Mouse (Mus musculus): ENCODE data around the gene Gtf2a2. TPM values are rescaled to one million over a fixed set of nuclear protein-coding genes. Genes with fewer than 3 reads are reported as not detected.

Gene Gtf2a2
- polyA plus RNA-seq, 1 experiment from 2014 or later, result 149 TPM

DNA sequence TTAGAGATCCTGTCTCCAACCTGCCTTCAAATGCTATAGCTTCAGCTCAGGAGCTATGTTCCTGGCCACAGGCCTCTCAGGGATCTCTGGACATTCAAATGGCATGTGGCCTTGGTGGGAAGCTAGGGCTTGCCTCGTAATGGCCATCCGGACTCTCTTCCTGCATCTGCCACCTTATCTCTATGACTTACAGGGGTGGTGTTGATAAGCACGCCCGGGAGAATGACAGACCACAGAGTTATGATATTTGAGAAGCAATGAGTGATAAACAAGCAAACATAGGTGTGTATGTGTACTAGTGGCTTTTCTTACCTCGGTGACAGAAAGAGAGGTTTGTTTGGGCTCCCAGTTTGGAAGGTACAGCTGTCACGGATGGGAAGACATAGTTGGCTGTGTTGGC, 33.9 kb downstream of the Gtf2a2 start:
- Histone ChIP-seq H3K4me3 (ENCODE audit: low read depth, low read length) (no peak overlapping the region), H3K4me2 (ENCODE audit: low read depth, low read length) (no peak overlapping the region), H3K27me3 (ENCODE audit: insufficient read depth, low read length) (peaks cover 8% of the 10 kb centered on the region; the same call in 1 of the 2 replicates), H3K9me3 (ENCODE audit: low read length) (no peaks in the 10 kb centered on the region), H3K27ac (ENCODE audit: low read depth) (no peak overlapping the region), H3K4me1 (ENCODE audit: insufficient read depth) (peaks cover 5% of the 10 kb centered on the region), H3K36me3 (replicated peaks; ENCODE audit: insufficient read depth, low read length) (no peaks in the 10 kb centered on the region), H3K9ac (replicated peaks) (no peak overlapping the region)
- TF ChIP-seq CTCF (IDR thresholded peaks at IDR 0.05; ENCODE audit: low read depth) (no peak), EP300 (IDR thresholded peaks at IDR 0.05; ENCODE audit: low read depth) (0 out of 2 replicates have a peak, but pooled peaks have one; percentile 13)
- no peak for DNase-seq
- ATAC-seq, result no peak
- WGBS (ENCODE audit: insufficient replicate concordance), result 46% methylated on average over 6 of the region's 6 CpGs

DNA sequence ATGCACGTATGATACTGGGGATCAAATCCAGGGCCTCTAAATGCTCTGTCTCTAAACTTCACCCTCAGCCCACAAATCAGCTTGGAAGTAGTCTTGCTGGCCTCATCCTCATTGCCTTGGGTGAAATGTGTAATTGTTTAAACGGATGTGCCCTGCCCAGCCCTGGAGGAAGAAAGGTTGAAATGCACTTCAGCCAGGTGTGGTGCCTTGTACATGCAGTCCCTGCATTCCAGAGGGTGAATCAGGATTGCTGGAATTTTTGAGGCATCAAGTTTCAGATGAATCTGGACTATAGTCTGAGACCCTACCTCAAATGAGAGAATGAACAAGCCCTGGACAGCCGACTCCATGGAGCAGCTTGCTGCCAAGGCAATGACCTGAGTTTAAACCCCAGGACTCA, 35.5 kb downstream of the Gtf2a2 start:
- TF ChIP-seq CTCF (IDR thresholded peaks at IDR 0.05; ENCODE audit: low read depth), result no peak
- no peak for TF ChIP-seq EP300 (IDR thresholded peaks at IDR 0.05; ENCODE audit: low read depth)
- no peak overlapping the region for H3K9ac ChIP-seq (replicated peaks)
- peaks cover 5% of the 10 kb centered on the region for H3K4me1 ChIP-seq (ENCODE audit: insufficient read depth)
- no peak overlapping the region for H3K27ac ChIP-seq (ENCODE audit: low read depth)
- H3K9me3 ChIP-seq (ENCODE audit: low read length), result no peaks in the 10 kb centered on the region
- no peak overlapping the region for H3K4me2 ChIP-seq (ENCODE audit: low read depth, low read length)
- H3K4me3 ChIP-seq (ENCODE audit: low read depth, low read length), result no peak overlapping the region
- peaks cover 8% of the 10 kb centered on the region; the same call in 1 of the 2 replicates for H3K27me3 ChIP-seq (ENCODE audit: insufficient read depth, low read length)
- 66% methylated on average over 3 of the region's 3 CpGs for WGBS (ENCODE audit: insufficient replicate concordance)
- DNase-seq, result no peak
- no peak for ATAC-seq
- H3K36me3 ChIP-seq (replicated peaks; ENCODE audit: insufficient read depth, low read length), result no peaks in the 10 kb centered on the region

DNA sequence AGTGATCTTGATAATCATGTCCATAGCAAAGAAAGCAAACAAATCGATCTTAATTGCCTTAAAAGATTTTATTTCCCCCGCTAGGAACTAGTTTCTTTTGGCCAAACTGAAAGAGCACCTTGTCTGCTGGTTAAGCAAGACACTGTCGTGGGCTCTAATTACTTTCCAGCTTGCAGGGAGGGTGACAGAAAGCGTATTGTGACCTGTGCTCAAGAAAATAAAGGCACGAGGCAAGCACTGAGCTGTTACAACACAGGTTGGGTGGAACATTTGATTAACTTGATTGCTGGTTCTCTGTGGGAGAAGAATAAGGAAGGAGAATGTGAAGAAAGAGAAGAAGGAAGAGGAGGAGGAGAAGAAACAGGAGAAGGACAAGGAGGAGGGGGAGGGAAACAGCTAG, 35.9 kb downstream of the Gtf2a2 start:
- Histone ChIP-seq H3K9me3 (ENCODE audit: low read length) (no peaks in the 10 kb centered on the region), H3K9ac (replicated peaks) (no peak overlapping the region), H3K4me3 (ENCODE audit: low read depth, low read length) (no peak overlapping the region), H3K4me2 (ENCODE audit: low read depth, low read length) (no peak overlapping the region), H3K27me3 (ENCODE audit: insufficient read depth, low read length) (peaks cover 8% of the 10 kb centered on the region; the same call in 1 of the 2 replicates), H3K36me3 (replicated peaks; ENCODE audit: insufficient read depth, low read length) (no peaks in the 10 kb centered on the region), H3K4me1 (ENCODE audit: insufficient read depth) (peaks cover 5% of the 10 kb centered on the region), H3K27ac (ENCODE audit: low read depth) (no peak overlapping the region)
- TF ChIP-seq CTCF (IDR thresholded peaks at IDR 0.05; ENCODE audit: low read depth) (no peak), EP300 (IDR thresholded peaks at IDR 0.05; ENCODE audit: low read depth) (no peak)
- WGBS (ENCODE audit: insufficient replicate concordance), result 58% methylated on average over 5 of the region's 5 CpGs
- DNase-seq, result no peak
- ATAC-seq, result no peak

DNA sequence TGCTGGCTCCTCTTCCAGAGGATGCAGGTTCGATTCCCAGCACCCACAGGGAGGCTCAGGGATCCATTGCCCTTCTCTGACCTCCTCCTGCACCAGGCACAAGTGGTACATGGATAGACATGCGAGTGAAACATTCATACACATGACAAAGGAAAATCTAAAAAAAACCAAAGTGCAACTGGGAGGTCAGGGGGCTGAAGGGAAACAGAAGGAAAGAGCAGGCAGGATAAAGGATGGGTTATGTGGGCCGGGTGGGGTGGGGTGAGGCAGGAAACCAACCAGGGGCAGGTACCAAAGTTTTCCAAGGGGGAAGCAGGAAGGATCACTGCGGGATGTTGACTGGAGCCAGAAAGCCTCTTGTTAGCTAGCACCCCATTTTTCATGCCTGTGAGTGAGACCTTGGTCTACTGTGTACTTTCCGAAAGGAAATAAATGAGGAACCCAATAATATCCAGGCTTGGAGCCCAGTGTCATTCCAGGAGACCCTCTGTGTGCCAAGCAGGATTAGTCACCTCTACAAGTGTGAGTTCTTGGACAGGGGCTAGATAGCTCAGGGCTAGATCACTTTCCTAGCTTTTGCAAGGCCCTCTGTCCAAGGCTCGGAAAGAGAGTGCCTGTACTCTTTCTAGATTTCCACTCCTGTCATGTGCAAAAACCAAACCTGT, 36.5 kb downstream of the Gtf2a2 start:
- Histone ChIP-seq H3K4me2 (ENCODE audit: low read depth, low read length) (no peak overlapping the region), H3K27ac (ENCODE audit: low read depth) (no peak overlapping the region), H3K27me3 (ENCODE audit: insufficient read depth, low read length) (peaks cover 8% of the 10 kb centered on the region; the same call in 1 of the 2 replicates), H3K9me3 (ENCODE audit: low read length) (no peaks in the 10 kb centered on the region), H3K4me3 (ENCODE audit: low read depth, low read length) (no peak overlapping the region), H3K9ac (replicated peaks) (no peak overlapping the region), H3K36me3 (replicated peaks; ENCODE audit: insufficient read depth, low read length) (no peaks in the 10 kb centered on the region), H3K4me1 (ENCODE audit: insufficient read depth) (peaks cover 5% of the 10 kb centered on the region)
- DNase-seq (no peak), ATAC-seq (no peak)
- TF ChIP-seq CTCF (IDR thresholded peaks at IDR 0.05; ENCODE audit: low read depth) (no peak), EP300 (IDR thresholded peaks at IDR 0.05; ENCODE audit: low read depth) (no peak)
- 65% methylated on average over 6 of the region's 6 CpGs for WGBS (ENCODE audit: insufficient replicate concordance)

DNA sequence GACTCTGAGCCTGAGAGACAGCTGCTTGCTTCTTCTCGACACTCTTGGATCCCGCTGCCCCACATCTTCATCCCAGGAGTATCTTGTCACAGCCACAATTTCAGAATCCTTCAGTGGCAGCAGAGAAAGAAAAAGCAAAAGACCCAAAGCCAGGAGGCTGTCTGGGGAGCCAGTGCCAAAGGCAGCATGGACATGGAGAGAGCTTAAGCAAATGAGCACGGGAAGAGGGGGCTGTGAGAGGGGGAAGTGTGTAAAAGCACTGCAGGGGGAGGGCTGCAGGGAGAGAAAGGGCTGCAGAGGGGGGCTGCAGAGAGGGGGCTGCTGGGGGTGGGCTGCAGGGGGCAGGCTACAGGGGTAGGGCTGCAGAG, 37.0 kb downstream of the Gtf2a2 start:
- Histone ChIP-seq H3K27ac (ENCODE audit: low read depth) (no peak overlapping the region), H3K4me1 (ENCODE audit: insufficient read depth) (peaks cover 5% of the 10 kb centered on the region), H3K9ac (replicated peaks) (no peak overlapping the region), H3K9me3 (ENCODE audit: low read length) (no peaks in the 10 kb centered on the region), H3K27me3 (ENCODE audit: insufficient read depth, low read length) (peaks cover 8% of the 10 kb centered on the region; the same call in 1 of the 2 replicates), H3K4me3 (ENCODE audit: low read depth, low read length) (no peak overlapping the region), H3K36me3 (replicated peaks; ENCODE audit: insufficient read depth, low read length) (no peaks in the 10 kb centered on the region), H3K4me2 (ENCODE audit: low read depth, low read length) (no peak overlapping the region)
- no peak for DNase-seq
- ATAC-seq, result no peak
- 47% methylated on average over 3 of the region's 3 CpGs for WGBS (ENCODE audit: insufficient replicate concordance)
- TF ChIP-seq EP300 (IDR thresholded peaks at IDR 0.05; ENCODE audit: low read depth) (no peak), CTCF (IDR thresholded peaks at IDR 0.05; ENCODE audit: low read depth) (no peak)

DNA sequence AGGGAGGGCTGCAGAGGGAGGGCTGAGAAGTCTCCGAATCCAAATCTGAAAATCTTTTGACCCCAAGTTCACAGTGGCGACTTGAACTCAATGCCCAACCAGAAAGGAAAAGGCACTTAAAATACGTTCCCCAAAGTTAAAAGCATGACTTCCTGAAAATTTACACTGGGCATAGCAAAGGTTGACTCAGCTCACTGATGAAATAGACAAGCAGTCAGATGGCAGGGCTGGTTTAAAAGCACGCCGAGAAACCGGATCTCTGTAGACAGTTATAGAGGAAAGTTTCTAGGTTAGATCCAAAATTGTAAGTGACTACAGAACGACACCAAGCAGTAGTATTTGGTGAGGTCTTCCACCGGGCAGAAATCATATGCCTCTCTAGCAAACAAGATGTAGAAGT, 37.5 kb downstream of the Gtf2a2 start:
- no peak overlapping the region for H3K27ac ChIP-seq (ENCODE audit: low read depth)
- no peak overlapping the region for H3K4me3 ChIP-seq (ENCODE audit: low read depth, low read length)
- H3K9me3 ChIP-seq (ENCODE audit: low read length), result no peaks in the 10 kb centered on the region
- no peak overlapping the region for H3K4me2 ChIP-seq (ENCODE audit: low read depth, low read length)
- peaks cover 8% of the 10 kb centered on the region; the same call in 1 of the 2 replicates for H3K27me3 ChIP-seq (ENCODE audit: insufficient read depth, low read length)
- no peaks in the 10 kb centered on the region for H3K36me3 ChIP-seq (replicated peaks; ENCODE audit: insufficient read depth, low read length)
- 26% methylated on average over 8 of the region's 8 CpGs for WGBS (ENCODE audit: insufficient replicate concordance)
- no peak for TF ChIP-seq CTCF (IDR thresholded peaks at IDR 0.05; ENCODE audit: low read depth)
- no peak for TF ChIP-seq EP300 (IDR thresholded peaks at IDR 0.05; ENCODE audit: low read depth)
- H3K9ac ChIP-seq (replicated peaks), result no peak overlapping the region
- no peak for DNase-seq
- H3K4me1 ChIP-seq (ENCODE audit: insufficient read depth), result peaks cover 5% of the 10 kb centered on the region
- ATAC-seq, result no peak
